Mouse (Mus musculus) cerebellum, adult 2 months (tissue): ENCODE results near the gene St3gal5.

Experiments used
- CTCF ChIP-seq: fragments of 200-500 bp; IDR thresholded peaks from 2 replicates; pipeline ENCODE4 v1.5.1; 2011; ENCODE audit warnings: low read depth, mild to moderate bottlenecking, control low read depth, low read length, moderate library complexity, borderline replicate concordance; ENCODE audit not compliant: insufficient read depth
- POLR2A ChIP-seq: fragments of 200-500 bp; IDR thresholded peaks from 2 replicates; pipeline ENCODE4 v1.6.1; 2011; ENCODE audit warnings: low read length, control low read depth, borderline replicate concordance; ENCODE audit not compliant: insufficient read depth

DNA sequence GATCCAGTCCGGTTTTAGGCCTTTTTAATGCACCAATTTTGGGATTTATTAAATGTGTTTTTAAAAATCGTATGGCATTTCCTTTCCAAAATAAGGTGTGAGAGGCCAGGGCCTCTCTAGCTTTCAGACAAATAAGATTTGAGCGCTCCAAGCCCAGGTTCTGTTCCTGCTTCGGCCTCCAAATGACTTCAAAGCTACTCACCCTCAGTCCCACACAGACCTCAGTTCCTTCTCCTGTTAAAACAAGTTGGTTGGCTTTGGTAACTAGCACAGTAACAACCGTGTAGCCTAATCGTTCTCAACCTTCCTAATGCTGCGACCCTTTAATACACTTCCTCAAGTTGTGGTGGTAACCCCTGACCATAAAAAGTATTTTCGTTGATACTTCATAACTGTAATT lies 723 bp upstream of the St3gal5 start:
- TF ChIP-seq CTCF (no peak), POLR2A (no peak)
